Mouse (Mus musculus): ENCODE results near the gene Cds1.

The Cds1 gene

GRCm38 (mm10) chr5:101764554-101765347, at the start of gene Cds1:
Cds1 (plus strand) TSS chr5:101765130.
- peak; percentile 84 for DNase-seq

- DNase-seq: no peak
Observed at GRCm38 (mm10) chr5:101724216-101724615, 40.7 kb upstream of the Cds1 start.

- DNase-seq: no peak
Observed at GRCm38 (mm10) chr5:101724756-101725155, 40.2 kb upstream of the Cds1 start.

- no peak for DNase-seq
Observed at GRCm38 (mm10) chr5:101725703-101726102, 39.2 kb upstream of the Cds1 start.

GRCm38 (mm10) chr5:101726371-101726770, 38.6 kb upstream of the Cds1 start:
- DNase-seq: no peak

- DNase-seq: no peak
Observed at GRCm38 (mm10) chr5:101728304-101728905, 36.5 kb upstream of the Cds1 start.

- peak; percentile 47 for DNase-seq
Observed at GRCm38 (mm10) chr5:101737341-101737740, 27.6 kb upstream of the Cds1 start.

- no peak for DNase-seq
Observed at GRCm38 (mm10) chr5:101740471-101741223, 24.3 kb upstream of the Cds1 start.

- no peak for DNase-seq
Observed at GRCm38 (mm10) chr5:101741224-101741591, 23.7 kb upstream of the Cds1 start.

- DNase-seq: no peak
Observed at GRCm38 (mm10) chr5:101742014-101742413, 22.9 kb upstream of the Cds1 start.

- DNase-seq: no peak
Observed at GRCm38 (mm10) chr5:101742425-101742824, 22.5 kb upstream of the Cds1 start.

- DNase-seq: no peak
Observed at GRCm38 (mm10) chr5:101744886-101745285, 20.0 kb upstream of the Cds1 start.

- DNase-seq: no peak
Observed at GRCm38 (mm10) chr5:101753680-101754079, 11.2 kb upstream of the Cds1 start.

- no peak for DNase-seq
Observed at GRCm38 (mm10) chr5:101757669-101758068, 7.3 kb upstream of the Cds1 start.

- DNase-seq: no peak
Observed at GRCm38 (mm10) chr5:101761685-101762084, 3.2 kb upstream of the Cds1 start.

- DNase-seq: no peak
Observed at GRCm38 (mm10) chr5:101763571-101763970, 1.4 kb upstream of the Cds1 start.

GRCm38 (mm10) chr5:101765390-101765901, 516 bp downstream of the Cds1 start:
- no peak for DNase-seq

- no peak for DNase-seq
Observed at GRCm38 (mm10) chr5:101766248-101766647, 1.3 kb downstream of the Cds1 start.

GRCm38 (mm10) chr5:101767086-101767485, 2.2 kb downstream of the Cds1 start:
- DNase-seq: no peak

GRCm38 (mm10) chr5:101767486-101767885, 2.6 kb downstream of the Cds1 start:
- DNase-seq: no peak

- no peak for DNase-seq
Observed at GRCm38 (mm10) chr5:101768558-101768957, 3.6 kb downstream of the Cds1 start.

- no peak for DNase-seq
Observed at GRCm38 (mm10) chr5:101772621-101773020, 7.7 kb downstream of the Cds1 start.

GRCm38 (mm10) chr5:101775262-101775661, 10.3 kb downstream of the Cds1 start:
- no peak for DNase-seq

GRCm38 (mm10) chr5:101776528-101776927, 11.6 kb downstream of the Cds1 start:
- no peak for DNase-seq
